Mouse (Mus musculus) heart, adult 18-20 months (tissue): ENCODE results near the gene Pkp4. TPM values are rescaled to one million over a fixed set of nuclear protein-coding genes. Genes with fewer than 3 reads are reported as not detected.

Source experiments
- DNase-seq, 2 experiments: peaks; one replicate each; pipeline ENCODE4 v3.0.0; 2021 to 2022; ENCODE audit warnings: mixed read lengths in 1 of 2
- long read RNA-seq, 2 experiments: library from polyadenylated mRNA; stranded (forward); transcript quantifications; one replicate each; pipeline ENCODE4 v2.0.0; 2021
- total RNA-seq, 2 experiments: library from RNA; stranded (reverse); gene quantifications; 2 replicates each; pipeline ENCODE4 v1.2.3; 2021

Pkp4 gene
- total RNA-seq: 100 to 1,000 TPM; 129 to 159 TPM
- long read RNA-seq, experiment 1, partial matches to known transcripts: 31 of 36 reads
- long read RNA-seq, experiment 1, other reads (novel, unspliced or antisense): 5 of 36 reads
- long read RNA-seq, experiment 2, partial matches to known transcripts: 13 of 26 reads
- long read RNA-seq, experiment 2, other reads (novel, unspliced or antisense): 13 of 26 reads

DNA sequence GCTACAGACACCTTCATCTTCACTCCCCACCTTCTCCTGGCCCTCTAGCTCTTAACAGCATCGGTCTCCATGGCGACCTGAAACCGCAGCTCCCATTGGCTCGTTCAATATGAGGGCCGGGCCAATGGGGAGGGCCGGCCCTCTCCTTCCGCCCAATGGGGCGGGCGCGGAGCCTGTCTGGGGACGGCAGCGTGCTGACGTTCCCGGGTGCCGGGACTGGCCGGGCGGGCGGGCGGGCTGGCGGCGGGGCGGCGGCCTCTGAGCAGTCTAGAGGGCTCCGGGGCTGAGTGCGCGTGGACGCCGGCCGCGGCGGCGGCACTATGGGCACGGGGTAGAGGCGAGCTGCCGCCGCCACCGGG lies at the start of gene Pkp4, which contains the start of gene Ccdc148:
Gene Pkp4, plus strand, starts transcription at position 246 of the 359 bp plus-strand sequence.
Gene Ccdc148, minus strand, starts transcription at position 79 of the 359 bp plus-strand sequence.
- peak; percentile 93 to 96 for DNase-seq

DNA sequence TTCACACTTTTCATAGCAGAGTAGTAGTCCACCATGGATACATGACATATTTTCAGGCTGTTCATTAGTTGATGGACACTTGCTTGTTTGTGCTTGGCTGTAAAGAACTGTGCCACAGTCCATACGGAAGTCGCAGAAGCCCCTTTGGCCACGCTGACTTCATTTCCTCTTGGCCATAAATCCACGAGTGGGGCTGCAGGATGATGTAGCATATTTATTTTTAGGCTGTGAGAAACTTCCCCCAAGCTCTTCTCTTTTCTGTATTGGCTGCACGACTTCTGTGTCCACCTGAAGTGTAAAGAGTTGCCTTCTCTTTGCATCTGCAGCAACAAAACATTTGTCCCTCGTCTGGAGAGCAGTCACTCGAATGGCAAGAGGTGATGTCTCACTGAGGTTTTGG lies 31.6 kb upstream of the Pkp4 start:
- no peak for DNase-seq

DNA sequence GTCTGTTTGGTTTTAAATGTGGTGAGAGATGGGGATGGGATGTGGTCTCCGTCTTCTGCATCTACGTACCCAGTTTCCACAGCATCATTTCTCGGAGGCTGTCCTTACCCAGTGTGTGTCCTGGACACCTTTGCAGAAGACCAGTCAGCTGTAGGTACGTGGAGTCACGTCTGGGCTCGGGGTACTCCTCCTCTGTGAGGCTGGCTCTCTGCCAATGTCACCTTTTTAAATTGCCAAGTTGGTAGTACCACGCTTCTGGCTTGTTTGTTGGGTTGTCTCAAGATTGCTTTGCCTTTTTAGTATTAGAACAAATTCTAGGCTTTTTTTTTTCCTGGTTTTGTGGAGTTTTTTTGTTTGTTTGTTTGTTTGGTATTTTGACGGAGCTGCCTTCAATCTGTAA lies 30.8 kb upstream of the Pkp4 start:
- DNase-seq: no peak

DNA sequence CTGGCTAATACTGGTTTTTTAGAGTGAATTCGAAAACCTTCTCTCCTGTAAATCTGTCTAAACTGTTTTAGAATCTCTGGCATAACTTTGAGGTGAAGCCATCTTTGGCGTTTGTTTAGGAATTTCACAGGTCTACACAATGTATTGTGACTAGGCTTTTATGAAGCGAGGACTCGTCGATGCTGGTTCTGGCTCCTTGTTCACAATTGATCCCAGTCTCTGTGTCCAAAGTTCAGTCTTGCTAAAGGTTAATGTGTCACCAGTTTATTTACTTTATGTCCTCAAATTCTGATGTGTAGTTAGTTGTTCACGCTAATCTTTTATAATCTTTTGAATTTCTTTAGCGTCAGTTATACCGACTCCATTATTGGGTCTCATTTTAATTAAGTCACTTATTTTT lies 29.6 kb upstream of the Pkp4 start:
- DNase-seq: no peak

DNA sequence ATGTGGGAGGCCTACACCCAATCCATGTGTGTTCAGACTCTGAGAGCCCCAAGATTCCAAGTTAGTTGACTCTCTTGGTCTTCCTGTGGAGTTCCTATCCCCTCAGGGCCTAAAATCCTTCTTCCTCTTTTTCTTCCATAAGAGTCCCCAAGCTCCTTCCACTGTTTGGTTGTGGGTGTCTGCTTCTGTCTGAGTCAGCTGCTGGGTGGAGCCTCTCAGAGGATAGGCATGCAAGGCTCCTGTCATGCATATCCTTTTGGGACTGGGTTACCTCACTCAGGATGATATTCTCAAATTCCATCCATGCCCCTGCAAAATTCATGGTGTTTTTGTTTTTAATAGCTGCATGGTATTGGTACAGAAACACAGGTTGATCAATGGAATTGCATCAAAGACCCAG lies 5.2 kb upstream of the Pkp4 start:
- DNase-seq: no peak

DNA sequence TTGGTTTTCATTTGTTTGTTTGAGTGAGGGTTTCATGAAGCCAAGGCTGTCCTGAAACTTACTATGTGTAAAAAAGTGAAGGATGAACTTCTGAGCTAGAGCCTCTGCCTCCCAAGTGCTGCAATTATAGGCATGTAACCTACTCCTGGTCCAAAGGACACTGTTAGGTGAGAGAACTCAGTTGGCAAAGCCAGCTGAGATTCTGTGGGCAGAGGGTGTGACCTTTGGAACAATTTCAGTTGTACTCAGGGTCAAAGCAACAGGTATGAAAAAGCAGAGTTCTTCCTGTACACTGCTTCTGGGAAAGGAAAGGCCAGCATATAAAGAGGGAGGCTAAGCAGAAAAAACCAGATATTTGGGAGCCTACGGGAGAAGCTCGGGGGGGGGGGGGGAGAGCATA lies 2.5 kb upstream of the Pkp4 start:
- DNase-seq: no peak

DNA sequence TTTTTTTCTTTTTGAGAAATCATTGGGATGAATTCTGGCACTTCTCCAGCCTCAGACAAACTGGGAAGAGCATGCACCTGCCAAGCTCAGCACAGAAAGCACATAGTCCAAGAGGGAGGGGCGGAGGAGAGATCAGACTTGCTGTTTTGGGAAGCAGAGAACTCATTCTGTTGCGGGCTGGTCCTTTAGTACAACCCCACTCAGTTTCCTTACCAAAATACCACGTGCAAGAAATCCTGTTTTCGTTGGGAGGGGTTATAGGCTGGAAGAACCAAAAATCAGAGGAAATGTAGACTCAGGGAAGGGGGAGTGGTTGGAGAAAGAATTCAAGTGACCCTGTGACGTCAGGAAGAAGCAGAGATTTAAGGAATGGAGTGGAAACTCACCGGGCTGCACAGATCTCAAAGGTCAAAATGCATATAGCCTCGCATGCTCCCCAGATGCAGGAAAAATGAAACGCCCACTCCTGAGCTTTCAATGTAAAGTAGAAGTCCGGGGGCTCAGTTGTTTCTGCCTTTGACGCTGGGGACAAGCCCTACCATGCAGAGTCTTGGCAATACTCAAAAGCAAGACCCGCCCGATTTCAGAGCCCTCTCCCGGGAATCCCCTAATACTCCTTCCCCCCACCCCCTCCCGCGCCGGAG lies 567 bp upstream of the Pkp4 start:
- peak in 1 of 2 experiments; percentile 68 for DNase-seq

DNA sequence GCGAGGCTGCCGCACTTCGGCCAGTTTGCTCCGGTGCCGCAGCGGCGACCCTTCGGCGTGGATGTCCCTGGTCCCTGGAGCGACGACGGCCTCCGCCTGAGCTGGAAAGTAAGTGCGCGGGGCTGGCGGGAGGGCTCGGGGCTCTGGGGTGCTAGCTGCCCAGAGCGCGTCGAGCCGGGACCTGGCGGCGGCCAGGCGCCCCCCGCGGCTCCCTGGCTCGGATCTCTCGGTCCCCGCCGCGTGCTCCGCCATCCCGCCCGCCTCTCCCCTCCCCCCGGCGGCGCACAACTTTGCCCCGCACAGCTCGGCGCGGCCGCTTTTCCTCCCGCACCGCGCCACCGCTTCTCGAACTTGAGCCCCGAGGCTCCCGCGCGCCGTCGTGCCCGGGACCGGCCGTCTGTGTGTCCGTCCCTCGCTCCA lies 381 bp downstream of the Pkp4 start:
- DNase-seq: no peak

DNA sequence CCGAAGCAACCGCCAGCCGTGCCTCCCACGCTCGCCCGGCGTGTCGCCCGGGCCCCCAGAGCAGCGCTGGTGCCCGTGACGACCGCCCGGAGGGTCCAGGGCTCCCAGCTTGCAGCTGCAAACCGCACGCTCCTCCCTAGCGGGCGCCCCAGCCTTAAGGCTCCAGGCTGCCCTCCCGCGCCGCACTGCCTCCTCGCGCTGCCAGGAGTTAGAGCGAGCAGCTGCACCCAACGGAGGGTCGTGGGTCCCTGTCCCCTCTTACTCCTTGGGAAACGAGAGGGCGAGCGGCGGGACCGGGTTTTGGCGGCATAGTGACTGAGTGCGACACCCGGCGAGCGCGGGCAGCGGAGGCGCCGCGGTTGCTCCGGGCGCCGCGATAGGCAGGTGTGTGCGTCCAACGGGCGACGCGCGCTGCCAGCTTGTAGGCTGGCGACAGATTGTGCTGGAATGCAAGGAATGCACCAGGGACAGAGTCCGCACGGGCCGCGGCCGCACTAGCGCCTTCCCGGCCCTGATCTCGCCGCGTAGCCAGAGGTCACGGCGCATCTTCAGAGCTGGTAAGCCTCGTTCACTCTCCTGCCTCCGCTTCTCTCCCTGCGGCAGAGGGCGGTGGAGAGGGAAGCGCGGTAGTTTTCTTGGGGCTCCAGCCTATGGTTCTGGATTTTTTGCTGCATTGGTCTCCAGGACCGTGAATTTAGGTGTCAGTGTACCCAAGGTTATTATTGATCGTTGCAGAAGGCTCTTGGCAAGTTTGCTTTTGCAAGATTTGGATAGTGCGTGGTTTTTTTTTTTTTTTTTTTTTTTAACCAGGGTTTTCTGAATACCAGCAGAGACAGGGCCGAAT lies 1.0 kb downstream of the Pkp4 start:
- DNase-seq: peak; percentile 72 to 77

DNA sequence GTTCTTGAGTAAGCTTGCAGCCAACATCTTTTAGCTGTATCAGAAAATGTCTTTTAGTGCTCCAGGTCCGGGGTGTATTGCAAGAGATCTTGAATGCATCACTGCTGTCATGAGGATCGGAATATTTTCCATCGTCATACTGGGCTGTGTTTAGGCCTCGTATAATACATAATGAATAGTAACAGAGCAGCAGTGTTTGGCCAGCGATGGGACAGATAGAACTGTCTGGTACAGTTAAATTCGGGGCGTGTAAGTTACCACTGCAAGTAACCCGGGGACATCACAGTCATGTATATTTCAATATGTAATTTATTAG lies 1.6 kb downstream of the Pkp4 start:
- peak in 1 of 2 experiments; percentile 29 for DNase-seq

DNA sequence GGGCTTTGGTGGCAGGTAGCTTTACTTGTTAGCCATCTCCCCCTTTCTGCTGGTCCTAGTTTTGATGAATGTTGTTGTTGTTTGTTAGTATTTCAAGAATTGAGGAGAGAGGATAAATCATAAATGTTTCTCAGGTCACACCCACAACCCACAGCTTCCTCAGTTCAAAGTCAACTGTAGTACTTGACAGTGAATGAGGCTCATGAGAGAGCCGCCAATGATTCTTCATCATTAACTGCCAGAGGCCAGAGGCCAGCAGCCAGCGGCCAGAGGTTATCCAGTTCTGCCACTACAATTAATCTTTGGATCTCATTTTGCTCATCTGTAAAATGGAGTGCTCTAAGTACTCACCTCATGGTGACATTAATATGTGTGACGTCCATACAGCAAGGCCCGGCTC lies 6.3 kb downstream of the Pkp4 start:
- no peak for DNase-seq

DNA sequence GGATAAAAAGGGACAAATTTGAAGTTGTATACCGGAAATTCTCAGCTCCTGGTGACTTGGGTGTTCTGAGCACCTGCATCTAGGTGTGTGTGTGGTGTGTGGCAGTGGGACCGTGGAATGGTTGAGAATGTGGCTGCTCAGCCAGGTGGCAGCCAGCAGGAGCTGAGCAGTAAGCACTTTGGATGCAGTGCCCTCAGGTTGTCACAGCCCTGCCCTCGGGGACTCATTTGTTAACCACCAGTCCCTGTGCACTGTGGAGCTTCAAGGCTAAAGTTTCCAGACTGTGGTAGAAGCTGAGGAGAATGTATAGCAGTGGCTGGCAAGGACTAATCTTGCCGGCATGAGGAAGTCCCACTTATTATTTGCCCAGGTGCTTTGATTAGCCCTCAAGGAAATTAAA lies 7.2 kb downstream of the Pkp4 start:
- no peak for DNase-seq

DNA sequence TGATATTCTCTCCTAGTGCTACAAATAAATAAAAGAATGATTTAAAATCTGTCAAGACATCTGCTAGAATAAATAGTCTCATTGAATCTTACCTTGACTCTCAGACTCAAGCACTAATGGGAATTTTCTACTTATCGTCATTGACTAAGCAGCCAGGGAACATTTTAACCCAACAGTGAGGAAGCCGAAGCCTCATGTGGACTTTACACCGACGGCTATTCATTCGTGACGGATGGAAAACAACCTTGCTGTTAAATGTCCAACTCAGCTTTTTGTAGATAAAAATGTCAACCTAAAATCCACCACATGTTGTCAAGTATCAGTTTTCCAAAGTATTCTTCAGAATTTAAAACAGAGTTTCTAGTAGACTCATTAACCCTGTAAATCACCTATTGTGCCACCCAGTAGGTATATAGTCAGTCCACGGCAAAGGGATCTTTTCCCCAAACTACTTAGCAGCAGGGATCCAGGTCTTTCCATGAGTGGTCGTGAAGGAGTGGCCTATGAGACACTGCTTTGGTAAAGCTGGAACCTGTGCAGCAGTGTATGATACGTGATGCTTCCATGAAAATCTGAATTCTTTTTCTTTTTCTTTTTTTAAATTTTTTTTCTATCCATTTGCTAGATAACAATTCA lies 9.0 kb downstream of the Pkp4 start:
- no peak for DNase-seq

DNA sequence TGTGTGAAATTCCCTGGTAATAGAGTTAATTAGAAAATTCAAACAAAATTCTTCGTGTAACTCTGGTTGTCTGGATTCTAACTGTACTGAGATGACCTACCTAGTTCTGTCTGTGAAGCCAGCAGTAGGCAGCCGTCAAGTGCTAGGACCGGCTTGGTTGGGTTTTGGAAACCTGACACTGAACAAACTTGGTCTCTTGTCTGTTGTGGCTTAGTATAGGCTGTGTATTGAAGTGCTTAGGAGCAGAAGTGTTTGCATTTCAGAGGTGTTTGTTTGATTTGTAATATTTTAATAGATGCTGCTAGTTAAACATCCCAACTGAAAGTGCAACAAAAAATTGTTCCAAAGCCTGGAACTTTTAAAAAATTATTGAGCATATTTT lies 9.5 kb downstream of the Pkp4 start:
- no peak for DNase-seq

DNA sequence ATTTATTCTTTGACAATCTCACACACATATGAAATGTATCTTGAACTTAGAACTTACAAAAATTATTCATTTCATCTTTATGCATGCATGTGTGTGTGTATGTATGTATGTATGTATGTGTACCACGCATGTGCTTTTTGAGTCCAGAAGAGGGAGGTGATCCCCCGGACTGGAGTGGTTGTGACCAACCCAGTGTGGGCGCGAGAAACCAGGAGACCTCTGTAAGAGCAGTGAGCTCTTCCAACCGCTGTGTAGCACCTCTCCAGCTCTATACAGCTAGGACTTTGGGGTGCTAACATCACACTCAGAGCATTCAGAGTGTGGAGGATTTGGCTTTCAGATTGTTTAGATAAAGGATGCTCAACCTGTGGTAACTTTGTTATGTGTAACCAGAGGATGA lies 9.9 kb downstream of the Pkp4 start:
- no peak for DNase-seq

DNA sequence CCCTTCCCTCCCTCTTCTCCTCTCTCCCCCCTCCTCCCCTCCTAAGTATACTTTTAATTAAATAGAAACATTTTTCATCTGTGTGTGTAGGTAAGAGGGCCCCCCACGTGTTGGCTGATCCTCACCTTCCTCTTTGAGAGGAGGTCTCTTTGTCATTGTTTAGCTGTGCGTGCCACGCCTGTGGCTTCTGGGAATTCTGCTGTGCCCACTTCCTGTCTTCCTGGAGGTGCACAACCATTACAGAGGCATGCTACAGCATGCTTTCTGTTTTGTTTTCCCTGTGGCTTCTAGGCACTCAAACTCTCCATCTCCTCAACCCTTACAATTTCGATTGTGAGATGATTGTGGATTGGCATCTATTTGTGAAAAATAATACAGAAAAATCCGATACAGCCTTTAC lies 10.9 kb downstream of the Pkp4 start:
- no peak for DNase-seq

DNA sequence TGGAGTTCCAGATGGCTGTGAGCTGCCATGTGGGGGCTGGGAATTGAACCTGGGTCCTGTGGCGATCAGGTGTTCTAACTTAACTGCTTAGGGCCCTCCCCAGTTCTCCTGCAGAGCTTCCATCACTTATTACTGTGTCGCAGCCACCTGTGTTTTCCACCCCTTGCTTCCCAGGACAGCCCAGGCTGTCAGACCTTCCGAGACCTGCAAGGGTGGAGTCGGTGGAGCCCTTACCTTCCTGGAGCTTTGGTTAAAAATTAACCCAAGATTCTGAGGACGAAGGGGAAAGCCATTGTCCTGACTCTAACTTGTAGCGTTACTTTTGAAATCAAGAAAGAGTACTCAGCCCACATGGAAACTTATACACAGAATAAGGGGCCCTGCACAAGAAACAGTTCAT lies 15.3 kb downstream of the Pkp4 start:
- DNase-seq: no peak

DNA sequence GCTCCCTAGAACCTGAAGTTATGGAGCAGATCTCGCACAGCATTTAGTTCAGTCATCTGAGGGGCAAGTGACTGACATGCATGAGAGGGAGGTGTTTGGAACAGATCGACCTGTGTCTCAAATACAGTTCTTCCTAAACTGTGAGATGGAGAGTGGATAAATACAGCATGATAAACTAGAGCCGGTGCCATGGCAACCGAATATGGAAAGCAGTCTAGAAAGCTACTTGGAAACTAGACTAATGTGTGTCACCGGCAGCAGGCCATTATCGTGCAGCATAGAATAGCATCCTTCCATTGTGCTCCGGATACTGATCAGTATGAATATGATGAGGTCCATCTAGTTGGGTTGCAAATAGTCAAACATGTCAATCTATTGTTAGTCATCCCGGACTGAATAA lies 17.5 kb downstream of the Pkp4 start:
- DNase-seq: no peak

DNA sequence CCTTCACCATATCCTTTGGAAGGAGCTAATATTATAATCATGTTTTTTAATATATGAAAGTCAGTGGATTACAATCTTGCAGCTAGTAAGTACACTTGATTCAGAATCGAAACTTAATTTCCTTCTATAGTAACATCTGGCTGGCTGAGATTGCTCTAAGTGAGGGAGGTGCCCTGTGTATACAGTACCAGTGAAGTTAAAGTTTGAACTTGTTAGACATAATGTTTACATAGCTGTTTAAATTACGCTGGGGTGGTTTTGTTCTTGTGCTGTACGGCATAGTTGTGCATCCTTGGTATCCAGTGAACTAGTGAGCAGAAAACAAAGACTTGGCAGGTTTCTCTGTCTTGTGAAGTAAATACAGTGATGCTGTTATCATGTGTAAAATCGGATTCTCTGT lies 18.3 kb downstream of the Pkp4 start:
- no peak for DNase-seq

DNA sequence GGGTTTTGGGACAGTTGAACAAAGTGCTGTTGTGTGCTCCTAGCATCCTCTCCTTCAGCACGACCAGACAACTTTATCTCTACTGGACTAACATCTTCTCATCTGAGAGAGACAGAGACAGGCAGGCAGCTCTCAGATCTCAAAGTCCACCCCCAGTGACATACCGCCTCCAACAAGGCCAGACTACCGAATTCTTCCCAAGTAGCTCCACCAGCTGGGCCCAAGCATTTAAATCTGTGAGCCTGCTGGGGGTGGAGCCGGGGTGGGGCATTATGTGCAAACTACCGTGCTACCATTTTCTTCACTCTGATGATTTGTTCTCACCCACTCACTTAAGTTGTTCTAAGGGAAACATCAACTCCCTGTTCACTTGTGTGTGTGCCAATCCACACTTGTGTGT lies 18.8 kb downstream of the Pkp4 start:
- DNase-seq: no peak

DNA sequence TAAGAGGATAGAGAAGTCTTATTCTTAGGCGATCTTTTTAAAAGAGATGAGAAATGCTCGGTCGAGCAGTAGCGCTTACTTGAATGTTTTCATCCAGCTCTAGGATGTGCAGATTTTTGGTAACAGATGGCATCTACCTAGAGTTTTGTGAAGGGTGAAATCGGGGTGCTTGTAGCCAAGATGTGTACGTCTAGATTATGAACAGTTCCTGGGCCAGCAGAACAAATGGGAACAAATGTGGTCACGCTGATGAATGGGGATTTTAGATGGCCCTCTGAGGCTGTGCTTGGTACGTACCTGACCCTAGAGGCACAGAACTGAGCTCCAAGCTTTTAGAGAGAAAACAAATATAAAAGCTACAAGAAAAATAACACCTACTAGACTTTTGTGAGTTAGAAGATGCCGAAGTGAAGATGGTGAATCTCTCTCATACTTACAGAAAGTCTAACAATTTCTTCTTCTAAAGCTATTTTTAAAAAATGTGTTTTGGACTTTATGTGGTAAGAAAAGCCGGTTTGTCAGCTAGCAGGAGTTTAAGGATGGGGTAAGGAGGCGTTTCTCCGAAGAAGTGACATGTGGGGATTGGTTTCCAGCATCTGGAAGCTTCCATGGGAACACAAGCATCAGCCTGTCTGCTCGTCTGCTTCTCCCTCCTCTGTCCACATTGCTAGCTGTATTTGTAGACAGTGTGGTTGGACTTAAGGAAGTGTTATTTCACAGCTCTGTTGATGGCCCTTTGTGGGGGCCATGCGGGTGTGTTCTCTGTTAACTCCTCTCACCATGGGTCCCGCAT lies 20.9 kb downstream of the Pkp4 start:
- DNase-seq: no peak

DNA sequence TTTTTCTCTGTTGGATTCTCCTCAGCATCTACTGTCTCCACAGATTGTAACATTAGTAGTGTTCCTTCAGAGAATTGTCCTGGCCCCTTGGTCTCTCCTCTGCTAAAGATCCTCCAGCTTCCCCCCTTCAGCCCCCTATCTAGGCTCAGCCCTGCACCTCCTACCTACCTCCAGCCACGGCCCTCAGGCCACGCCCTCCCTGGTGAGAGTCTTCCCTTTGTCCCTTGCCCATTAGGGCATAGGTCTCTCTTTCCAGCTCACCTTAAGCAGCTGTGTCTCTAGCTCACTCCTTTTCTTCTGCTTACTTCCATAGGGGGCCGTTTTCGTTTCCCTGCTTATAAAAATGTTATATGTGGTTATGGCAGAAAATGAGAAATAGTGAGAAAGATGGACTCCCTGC lies 22.9 kb downstream of the Pkp4 start:
- no peak for DNase-seq
